Mouse (Mus musculus) embryonic facial prominence, embryonic 12.5 days (tissue): Measurements from ENCODE around the gene Gm42417. TPM values are rescaled to one million over a fixed set of nuclear protein-coding genes. Genes with fewer than 3 reads are reported as not detected.
"Not testable (repeated sequence)": the region's sequence is repeated elsewhere in the genome, so short reads cannot be mapped to it uniquely, and the experiment has no call there.

Experiments
- ATAC-seq: fragments of 200-750 bp; cut with Nextera tagmentation; 2 replicates; pipeline ENCODE4 v1.8.0; 2017; ENCODE audit not compliant: insufficient number of reproducible peaks, insufficient read depth, low FRiP score, low TSS enrichment
- H3K27ac ChIP-seq: fragments of 300-500 bp; sonication (generic); 2 replicates; pipeline ENCODE4 v1.5.1; 2016; ENCODE audit warnings: mild to moderate bottlenecking
- H3K27me3 ChIP-seq: fragments of 300-500 bp; sonication (generic); 2 replicates; pipeline ENCODE4 v1.6.1; 2016; ENCODE audit warnings: mild to moderate bottlenecking, moderate library complexity
- H3K36me3 ChIP-seq: fragments of 300-500 bp; sonication (generic); 2 replicates; pipeline ENCODE4 v1.6.1; 2016; ENCODE audit warnings: mild to moderate bottlenecking
- H3K4me1 ChIP-seq: fragments of 300-500 bp; sonication (generic); 2 replicates; pipeline ENCODE4 v1.6.1; 2016
- H3K4me2 ChIP-seq: fragments of 300-500 bp; sonication (generic); replicated peaks from 2 replicates; pipeline ENCODE4 v1.6.1; 2016; ENCODE audit warnings: mild to moderate bottlenecking, moderate library complexity
- H3K4me3 ChIP-seq: fragments of 300-500 bp; sonication (generic); 2 replicates; pipeline ENCODE4 v1.5.1; 2016; ENCODE audit warnings: mild to moderate bottlenecking
- H3K9ac ChIP-seq: fragments of 300-500 bp; sonication (generic); 2 replicates; pipeline ENCODE4 v1.6.1; 2016; ENCODE audit warnings: mild to moderate bottlenecking, moderate library complexity
- H3K9me3 ChIP-seq: fragments of 300-500 bp; sonication (generic); 2 replicates; pipeline ENCODE4 v1.6.1; 2016; ENCODE audit warnings: mild to moderate bottlenecking, moderate library complexity
- WGBS: fragments of 180-500 bp; shearing (Covaris S2); methylation state at CpG from one replicate; pipeline ENCODE4 v1.1.7; 2016; 5-methylcytosine and 5-hydroxymethylcytosine counted together
- polyA plus RNA-seq: library from polyadenylated mRNA; unstranded; fragments of >200 nt; fragmentation: Nextera tagmentation; extraction: Ambion mirVana; gene quantifications from 2 replicates; pipeline ENCODE4 v1.2.1, GENCODE M21; 2016

The Gm42417 gene
- polyA plus RNA-seq, 1 experiment from 2014 or later = 0.49 TPM

- ATAC-seq = no peak
- Histone ChIP-seq H3K9me3 (no peaks in the 10 kb centered on the region), H3K4me3 (no peak overlapping the region), H3K9ac (no peak overlapping the region), H3K4me1 (no peaks in the 10 kb centered on the region), H3K27me3 (no peaks in the 10 kb centered on the region), H3K4me2 (no peak overlapping the region), H3K36me3 (peaks cover 39% of the 10 kb centered on the region), H3K27ac (no peak overlapping the region)
- WGBS = 87% methylated on average over 11 of the region's 11 CpGs
These were observed 903 bp upstream of the Gm42417 start for GRCm38 (mm10) chr1:36540132-36540531.

- Histone ChIP-seq H3K9me3 (no peaks in the 10 kb centered on the region), H3K27ac (no peak overlapping the region), H3K27me3 (no peaks in the 10 kb centered on the region), H3K9ac (no peak overlapping the region), H3K36me3 (peaks cover 39% of the 10 kb centered on the region), H3K4me3 (no peak overlapping the region), H3K4me1 (0 out of 2 replicates have a peak, but pooled peaks cover 2% of the 10 kb centered on the region), H3K4me2 (no peak overlapping the region)
- 85% methylated on average over 4 of the region's 4 CpGs for WGBS
- ATAC-seq = no peak
These were observed 502 bp downstream of the Gm42417 start for GRCm38 (mm10) chr1:36538727-36539126.

GRCm38 (mm10) chr1:36536783-36537182, 2.4 kb downstream of the Gm42417 start, which contains the start of gene Ankrd23:
Gene Ankrd23 (minus strand): TSS chr1:36536883.
- H3K27ac ChIP-seq, H3K4me1 ChIP-seq, H3K27me3 ChIP-seq, H3K9ac ChIP-seq, H3K9me3 ChIP-seq, H3K4me3 ChIP-seq, ATAC-seq, H3K4me2 ChIP-seq: not testable (repeated sequence)
- WGBS = 94% methylated on average over 9 of the region's 9 CpGs
- peaks cover 35% of the 10 kb centered on the region for H3K36me3 ChIP-seq

DNA sequence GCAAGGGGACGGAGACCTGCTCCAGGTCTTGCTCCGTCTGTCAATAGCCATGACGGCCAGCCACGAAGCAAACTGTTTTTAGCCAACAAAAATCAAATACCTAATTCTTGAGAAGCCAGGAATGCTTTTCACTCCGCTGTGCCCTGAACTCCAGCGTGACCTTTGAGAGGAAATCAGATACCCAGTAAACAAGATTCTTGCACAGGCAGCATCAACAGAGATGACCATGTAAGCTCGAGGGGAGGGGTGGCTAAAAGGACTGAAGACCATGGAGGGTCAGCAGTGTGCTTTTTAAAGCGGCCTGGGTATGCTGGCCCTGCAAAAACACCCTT, 2.9 kb downstream of the Gm42417 start:
- no peak overlapping the region for H3K27ac ChIP-seq
- no peak overlapping the region for H3K4me3 ChIP-seq
- no peaks in the 10 kb centered on the region for H3K27me3 ChIP-seq
- no peak overlapping the region for H3K4me2 ChIP-seq
- H3K9ac ChIP-seq = no peak overlapping the region
- H3K9me3 ChIP-seq = no peaks in the 10 kb centered on the region
- ATAC-seq = no peak
- 58% methylated on average over 8 of the region's 8 CpGs for WGBS
- H3K36me3 ChIP-seq = peaks cover 31% of the 10 kb centered on the region
- 0 out of 2 replicates have a peak, but pooled peaks cover 3% of the 10 kb centered on the region for H3K4me1 ChIP-seq

GRCm38 (mm10) chr1:36535477-36536396, 3.5 kb downstream of the Gm42417 start:
- Histone ChIP-seq H3K27ac (no peak overlapping the region), H3K36me3 (peaks cover 32% of the 10 kb centered on the region), H3K4me3 (no peak overlapping the region), H3K4me1 (0 out of 2 replicates have a peak, but pooled peaks cover 3% of the 10 kb centered on the region), H3K4me2 (no peak overlapping the region), H3K27me3 (no peaks in the 10 kb centered on the region), H3K9me3 (no peaks in the 10 kb centered on the region), H3K9ac (no peak overlapping the region)
- WGBS = 83% methylated on average over 11 of the region's 11 CpGs
- no peak for ATAC-seq

DNA sequence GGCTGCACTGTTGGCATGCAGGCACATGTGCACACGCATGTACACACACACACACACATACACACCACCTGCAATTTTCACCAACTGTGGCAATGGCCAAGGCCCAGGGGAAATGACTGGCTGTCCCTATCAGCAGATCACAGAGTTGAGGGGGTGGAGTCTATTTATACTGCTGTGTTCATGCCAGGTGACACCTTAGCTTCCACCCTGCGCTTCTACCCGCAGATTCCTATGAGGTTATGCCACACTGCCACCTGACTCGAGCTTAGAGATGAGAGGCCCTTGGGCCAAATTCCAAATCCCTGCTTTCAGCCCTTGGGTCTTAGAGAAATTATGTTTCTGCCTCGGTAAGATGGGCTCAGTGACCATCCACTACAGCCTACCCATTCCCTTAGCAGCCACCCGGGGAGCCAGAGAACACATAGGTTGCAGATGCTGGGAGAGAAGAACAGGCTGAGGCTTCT, 4.6 kb downstream of the Gm42417 start:
- Histone ChIP-seq H3K9ac (no peak overlapping the region), H3K4me2 (no peak overlapping the region), H3K4me3 (no peak overlapping the region), H3K36me3 (peaks cover 21% of the 10 kb centered on the region), H3K9me3 (no peaks in the 10 kb centered on the region), H3K4me1 (0 out of 2 replicates have a peak, but pooled peaks cover 3% of the 10 kb centered on the region), H3K27ac (no peak overlapping the region), H3K27me3 (no peaks in the 10 kb centered on the region)
- 85% methylated on average over 6 of the region's 6 CpGs for WGBS
- ATAC-seq = no peak

GRCm38 (mm10) chr1:36533546-36533945, 5.7 kb downstream of the Gm42417 start:
- Histone ChIP-seq H3K27ac (peak overlapping the region; percentile 18; the same call in 1 of the 2 replicates), H3K4me2 (no peak overlapping the region), H3K4me3 (no peak overlapping the region), H3K9me3 (no peaks in the 10 kb centered on the region), H3K27me3 (no peaks in the 10 kb centered on the region), H3K36me3 (peaks cover 12% of the 10 kb centered on the region), H3K4me1 (0 out of 2 replicates have a peak, but pooled peaks cover 3% of the 10 kb centered on the region), H3K9ac (no peak overlapping the region)
- 0 out of 2 replicates have a peak, but pooled peaks have one; percentile 43 for ATAC-seq
- WGBS = 82% methylated on average over 6 of the region's 6 CpGs

DNA sequence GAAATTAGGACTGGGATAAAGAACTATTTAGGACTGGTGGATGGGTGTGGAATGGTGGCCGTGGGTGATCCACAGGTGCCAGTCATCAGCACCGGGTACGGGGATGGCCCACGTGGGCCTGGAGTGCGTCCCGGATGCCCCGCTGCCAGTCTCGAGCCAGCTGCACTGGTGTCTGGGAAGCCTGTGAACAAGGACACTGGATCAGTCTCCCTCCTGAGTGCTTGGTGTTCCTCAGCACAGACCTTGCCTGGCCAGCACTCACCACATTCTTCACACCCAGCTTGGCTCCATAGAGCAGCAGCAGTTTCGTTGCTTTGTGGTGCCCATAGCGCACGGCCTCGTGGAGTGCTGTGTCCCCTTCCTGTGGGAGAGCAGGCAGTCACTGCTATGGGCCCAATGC, 7.8 kb downstream of the Gm42417 start:
- Histone ChIP-seq H3K9ac (no peak overlapping the region), H3K36me3 (peaks cover 14% of the 10 kb centered on the region), H3K27me3 (no peaks in the 10 kb centered on the region), H3K4me1 (0 out of 2 replicates have a peak, but pooled peaks cover 3% of the 10 kb centered on the region), H3K4me3 (no peak overlapping the region), H3K4me2 (no peak overlapping the region), H3K27ac (no peak overlapping the region), H3K9me3 (no peaks in the 10 kb centered on the region)
- 90% methylated on average over 12 of the region's 12 CpGs for WGBS
- no peak; the same call in 1 of the 2 replicates for ATAC-seq

DNA sequence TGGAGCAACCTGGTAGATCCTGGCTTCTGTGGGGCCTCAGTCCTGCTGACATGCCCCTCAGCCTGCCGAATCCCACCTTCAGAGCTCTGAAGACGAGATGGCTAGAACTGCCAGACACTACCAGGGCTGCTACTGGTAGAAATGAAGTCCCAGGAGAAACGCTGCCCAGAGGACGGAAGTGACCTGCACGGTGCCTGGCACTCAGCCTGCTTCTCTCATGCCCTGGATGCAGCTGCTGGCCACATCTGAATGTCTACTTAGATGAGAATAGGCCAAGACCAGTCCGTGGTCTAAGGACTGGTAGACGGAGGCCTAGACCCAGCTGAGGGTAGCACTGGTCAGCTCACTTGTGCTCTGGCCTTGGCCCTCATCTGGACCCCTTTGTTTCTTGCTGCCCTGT, 8.3 kb downstream of the Gm42417 start:
- H3K27me3 ChIP-seq = no peaks in the 10 kb centered on the region
- no peak overlapping the region for H3K4me3 ChIP-seq
- no peak overlapping the region for H3K9ac ChIP-seq
- H3K9me3 ChIP-seq = no peaks in the 10 kb centered on the region
- no peak overlapping the region for H3K4me2 ChIP-seq
- H3K36me3 ChIP-seq = peaks cover 13% of the 10 kb centered on the region
- WGBS = 92% methylated on average over 7 of the region's 7 CpGs
- no peak for ATAC-seq
- H3K27ac ChIP-seq = no peak overlapping the region
- 0 out of 2 replicates have a peak, but pooled peaks cover 3% of the 10 kb centered on the region for H3K4me1 ChIP-seq

DNA sequence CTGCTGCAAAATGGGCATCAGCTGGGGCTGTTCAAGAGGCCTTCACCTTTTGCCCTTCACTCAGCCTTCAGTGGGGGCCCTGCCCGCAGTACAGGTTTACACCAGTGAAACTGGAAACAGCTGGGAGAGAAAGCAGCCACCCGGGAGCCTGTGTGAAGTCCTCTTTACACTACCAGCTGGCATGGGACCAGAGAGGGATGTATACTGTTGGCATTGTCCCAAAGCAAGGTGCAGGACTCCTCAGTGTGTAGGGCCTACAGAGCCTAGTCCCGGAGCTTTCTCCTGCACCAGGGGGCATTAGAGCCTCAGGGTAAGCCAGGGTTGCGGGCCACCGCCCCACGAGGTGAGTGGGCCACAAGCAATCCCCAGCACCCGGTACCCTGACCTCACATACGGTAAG, 8.7 kb downstream of the Gm42417 start:
- 70% methylated on average over 8 of the region's 8 CpGs for WGBS
- Histone ChIP-seq H3K4me2 (no peak overlapping the region), H3K27me3 (no peaks in the 10 kb centered on the region), H3K4me3 (no peak overlapping the region), H3K27ac (no peak overlapping the region), H3K9ac (no peak overlapping the region), H3K4me1 (0 out of 2 replicates have a peak, but pooled peaks cover 3% of the 10 kb centered on the region), H3K36me3 (peaks cover 18% of the 10 kb centered on the region), H3K9me3 (no peaks in the 10 kb centered on the region)
- no peak for ATAC-seq

GRCm38 (mm10) chr1:36529875-36530274, 9.4 kb downstream of the Gm42417 start:
- no peak overlapping the region for H3K4me2 ChIP-seq
- no peak overlapping the region for H3K9ac ChIP-seq
- no peak overlapping the region for H3K4me3 ChIP-seq
- H3K27me3 ChIP-seq = no peaks in the 10 kb centered on the region
- H3K27ac ChIP-seq = no peak overlapping the region
- ATAC-seq = no peak
- H3K36me3 ChIP-seq = peaks cover 24% of the 10 kb centered on the region
- 93% methylated on average over 4 of the region's 4 CpGs for WGBS
- H3K9me3 ChIP-seq = no peaks in the 10 kb centered on the region
- 0 out of 2 replicates have a peak, but pooled peaks cover 3% of the 10 kb centered on the region for H3K4me1 ChIP-seq

DNA sequence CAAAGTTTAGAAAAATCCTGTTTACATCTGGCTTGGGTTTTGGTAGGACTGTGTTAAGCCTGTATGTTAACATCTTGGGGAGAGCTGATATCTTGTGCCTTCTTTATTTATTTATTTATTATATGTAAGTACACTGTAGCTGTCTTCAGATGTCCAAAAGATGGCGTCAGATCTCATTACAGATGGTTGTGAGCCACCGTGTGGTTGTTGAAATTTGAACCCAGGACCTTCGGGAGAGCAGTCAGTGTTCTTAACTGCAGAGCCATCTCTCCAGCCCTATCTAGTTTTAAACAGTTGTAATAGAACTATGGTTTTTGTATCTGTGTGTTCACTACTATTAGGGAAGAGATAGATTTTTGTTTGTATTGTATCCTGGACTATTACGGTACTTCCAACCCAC, 10.0 kb downstream of the Gm42417 start:
- H3K27ac ChIP-seq = no peak overlapping the region
- 71% methylated on average over 4 of the region's 4 CpGs for WGBS
- no peak for ATAC-seq
- H3K4me3 ChIP-seq = no peak overlapping the region
- no peaks in the 10 kb centered on the region for H3K9me3 ChIP-seq
- H3K4me1 ChIP-seq = 0 out of 2 replicates have a peak, but pooled peaks cover 3% of the 10 kb centered on the region
- H3K36me3 ChIP-seq = peaks cover 30% of the 10 kb centered on the region
- H3K9ac ChIP-seq = no peak overlapping the region
- H3K27me3 ChIP-seq = no peaks in the 10 kb centered on the region
- H3K4me2 ChIP-seq = no peak overlapping the region
